Mouse (Mus musculus) heart, adult 2 months (tissue): ENCODE data around the gene Spock1.

Experiments used
- CTCF ChIP-seq: fragments of 200-600 bp; IDR thresholded peaks from 2 replicates; pipeline ENCODE4 v1.8.1; 2022; ENCODE audit warnings: antibody characterized with exemption, mild to moderate bottlenecking, moderate library complexity
- EP300 ChIP-seq: fragments of 200-500 bp; IDR thresholded peaks from 2 replicates; pipeline ENCODE4 v1.6.1; 2011; ENCODE audit warnings: low read depth, low read length, control low read depth; ENCODE audit not compliant: insufficient read depth
- POLR2A ChIP-seq: fragments of 200-500 bp; IDR thresholded peaks from 2 replicates; pipeline ENCODE4 v1.6.1; 2011; ENCODE audit warnings: mild to moderate bottlenecking, low read depth, low read length, control low read depth; ENCODE audit not compliant: insufficient read depth

DNA sequence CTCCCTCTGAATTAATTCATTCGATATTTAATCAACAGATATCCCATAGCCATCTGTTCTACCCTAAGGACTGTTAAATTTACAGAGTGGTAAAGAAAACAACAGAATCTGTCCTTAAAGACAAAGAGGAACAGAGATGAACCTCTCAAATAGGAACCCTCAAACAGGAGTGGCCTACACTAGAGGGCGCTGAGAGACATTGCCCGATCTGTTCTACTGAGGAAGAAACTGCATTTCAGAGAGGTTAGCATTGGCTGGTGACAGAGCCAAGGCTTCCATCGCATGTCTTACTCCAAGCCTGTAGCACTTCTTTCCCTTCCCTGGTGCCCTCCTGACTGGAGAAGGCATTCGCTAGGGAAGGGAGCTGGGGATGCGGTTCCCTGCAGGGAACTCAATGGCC is 431.4 kb downstream of the Spock1 start:
- TF ChIP-seq EP300: no peak
- TF ChIP-seq CTCF: peak; percentile 66
- no peak for TF ChIP-seq POLR2A
